Mouse (Mus musculus): Measurements from ENCODE around the gene Map1b. TPM values are rescaled to one million over a fixed set of nuclear protein-coding genes. Genes with fewer than 3 reads are reported as not detected.

The Map1b gene
- total RNA-seq, 2 experiments from 2014 or later, result 36.4 to 36.5 TPM

- peak in 1 of 2 experiments; percentile 11 for DNase-seq
- intact Hi-C loops (cut with DNase I), result no loop called here
These were observed 21.7 kb upstream of the Map1b start for GRCm38 (mm10) chr13:99537908-99538513.

- no peak for DNase-seq
- intact Hi-C loops (cut with DNase I), result no loop called here
These were observed 12.1 kb upstream of the Map1b start for GRCm38 (mm10) chr13:99528456-99528855.

- intact Hi-C loops (cut with DNase I), result no loop called here
- no peak for DNase-seq
These were observed 11.6 kb upstream of the Map1b start for GRCm38 (mm10) chr13:99527936-99528335.

DNA sequence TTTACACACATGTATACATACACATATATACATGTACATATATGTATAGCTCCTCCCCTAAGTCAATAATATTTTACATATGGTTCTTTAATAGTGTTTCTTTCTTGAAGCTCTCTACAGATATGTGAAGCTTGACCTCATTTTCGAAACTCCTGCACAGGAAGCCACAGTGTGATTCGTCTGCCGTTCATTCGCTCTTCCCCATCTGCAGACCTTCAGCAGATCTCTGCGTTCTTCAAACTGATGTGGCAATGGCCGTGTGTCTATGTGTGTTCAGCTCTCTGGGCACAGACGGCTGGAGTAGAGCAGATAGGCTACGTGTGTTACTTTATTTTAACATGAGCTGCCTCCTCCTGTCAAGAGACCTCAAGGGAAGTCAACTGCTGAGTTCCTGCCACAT, 9.2 kb upstream of the Map1b start:
- DNase-seq, result no peak
- intact Hi-C loops (cut with DNase I), result no loop called here

GRCm38 (mm10) chr13:99517836-99518235, 1.5 kb upstream of the Map1b start:
- intact Hi-C loops (cut with DNase I), result loop anchor here (2.0 kb wide), 1 partner anchor 319 kb away; no protein-coding TSS in a partner anchor
- DNase-seq, result no peak

- DNase-seq, result peak; percentile 24 to 28
- intact Hi-C loops (cut with DNase I), result loop anchor here (2.0 kb wide), 1 partner anchor 321 kb away; no protein-coding TSS in a partner anchor
These were observed 448 bp downstream of the Map1b start for GRCm38 (mm10) chr13:99515736-99516447.

GRCm38 (mm10) chr13:99514917-99515591, 1.3 kb downstream of the Map1b start:
- intact Hi-C loops (cut with DNase I), result no loop called here
- DNase-seq, result peak; percentile 87 to 88

DNA sequence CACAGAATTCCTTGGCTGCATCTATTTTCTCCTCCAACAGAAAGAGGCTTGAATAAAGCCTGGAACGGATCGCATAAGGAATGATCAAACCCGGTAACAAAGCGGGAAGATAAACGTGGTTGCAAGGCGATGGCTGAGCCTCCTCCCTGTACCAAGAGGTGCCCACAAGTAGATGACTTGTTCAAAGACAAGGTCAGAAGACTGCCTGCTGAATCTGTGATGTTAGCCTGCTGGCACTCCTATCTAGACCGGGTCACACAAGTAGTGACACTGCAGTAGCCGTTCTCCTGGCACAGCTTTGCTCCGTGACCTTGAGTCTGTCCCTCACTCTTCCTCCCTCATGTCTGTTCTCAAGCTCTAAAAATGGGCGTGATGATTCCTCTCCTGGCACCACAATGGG, 2.4 kb downstream of the Map1b start:
- intact Hi-C loops (cut with DNase I), result loop anchor here (1.0 to 2.0 kb wide), 2 partner anchors 139 to 161 kb away; no protein-coding TSS in a partner anchor
- DNase-seq, result peak; percentile 27 to 36

DNA sequence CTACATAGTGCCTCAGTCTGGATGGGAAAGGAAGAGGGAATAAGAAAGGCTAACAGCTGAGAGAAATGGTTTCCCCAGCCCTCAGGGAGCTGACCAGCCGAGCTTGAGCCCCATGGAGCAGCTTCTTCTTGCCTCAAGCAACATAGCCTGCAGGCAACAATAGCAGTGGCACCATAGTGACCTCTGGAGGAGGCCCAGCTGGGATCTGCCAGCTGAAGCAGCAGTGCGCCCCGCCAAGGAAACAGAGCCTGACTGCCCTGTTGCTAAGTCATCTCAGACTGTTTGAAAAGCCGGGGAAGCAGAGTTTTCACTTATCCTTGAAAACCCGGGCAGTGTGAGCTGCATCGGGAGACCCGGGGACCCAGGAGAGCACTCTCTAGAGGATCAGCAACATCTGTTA, 3.2 kb downstream of the Map1b start:
- intact Hi-C loops (cut with DNase I), result loop anchor here (1.0 to 2.0 kb wide), 2 partner anchors 138 to 160 kb away; no protein-coding TSS in a partner anchor
- peak; percentile 72 to 77 for DNase-seq

DNA sequence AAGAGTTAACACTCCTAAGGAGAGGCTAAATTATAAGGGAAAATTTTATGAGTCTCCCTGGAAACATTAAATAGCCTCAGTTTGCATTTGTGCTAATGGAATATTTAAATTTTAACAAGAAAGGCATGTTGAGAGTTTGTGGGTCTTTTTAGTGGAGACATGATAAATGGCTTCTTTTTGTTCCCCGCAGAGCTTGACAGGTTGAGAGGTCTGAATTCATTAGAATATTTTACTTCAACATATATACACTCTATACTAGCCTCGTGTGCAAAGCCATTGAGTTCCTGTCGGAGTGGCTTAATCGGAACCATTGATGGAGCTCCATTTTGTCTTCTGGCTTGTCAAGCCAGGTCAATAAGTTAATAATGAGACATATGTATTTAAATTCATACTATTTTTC, 6.4 kb downstream of the Map1b start:
- intact Hi-C loops (cut with DNase I), result loop anchor here (2.0 kb wide), 1 partner anchor 19 kb away; no protein-coding TSS in a partner anchor
- no peak for DNase-seq

DNA sequence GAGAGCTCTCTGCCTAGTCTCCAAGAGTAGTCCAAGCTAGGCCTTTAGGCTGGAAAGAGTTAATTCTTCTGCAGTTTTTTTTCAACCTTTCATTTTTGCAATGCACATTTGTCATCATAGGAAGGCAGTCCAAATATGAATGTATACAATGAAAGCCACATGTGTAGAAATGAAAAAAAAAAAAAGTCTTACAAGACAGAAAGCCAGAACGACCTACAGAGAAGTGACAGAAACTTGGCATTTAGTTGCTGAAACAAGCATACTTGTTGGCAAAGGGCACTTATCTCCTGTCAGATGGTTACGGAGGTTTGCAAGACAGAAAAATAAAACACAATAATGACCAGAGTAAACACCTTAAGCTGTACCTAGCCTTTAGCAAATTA, 9.8 kb downstream of the Map1b start:
- intact Hi-C loops (cut with DNase I), result no loop called here
- DNase-seq, result no peak

DNA sequence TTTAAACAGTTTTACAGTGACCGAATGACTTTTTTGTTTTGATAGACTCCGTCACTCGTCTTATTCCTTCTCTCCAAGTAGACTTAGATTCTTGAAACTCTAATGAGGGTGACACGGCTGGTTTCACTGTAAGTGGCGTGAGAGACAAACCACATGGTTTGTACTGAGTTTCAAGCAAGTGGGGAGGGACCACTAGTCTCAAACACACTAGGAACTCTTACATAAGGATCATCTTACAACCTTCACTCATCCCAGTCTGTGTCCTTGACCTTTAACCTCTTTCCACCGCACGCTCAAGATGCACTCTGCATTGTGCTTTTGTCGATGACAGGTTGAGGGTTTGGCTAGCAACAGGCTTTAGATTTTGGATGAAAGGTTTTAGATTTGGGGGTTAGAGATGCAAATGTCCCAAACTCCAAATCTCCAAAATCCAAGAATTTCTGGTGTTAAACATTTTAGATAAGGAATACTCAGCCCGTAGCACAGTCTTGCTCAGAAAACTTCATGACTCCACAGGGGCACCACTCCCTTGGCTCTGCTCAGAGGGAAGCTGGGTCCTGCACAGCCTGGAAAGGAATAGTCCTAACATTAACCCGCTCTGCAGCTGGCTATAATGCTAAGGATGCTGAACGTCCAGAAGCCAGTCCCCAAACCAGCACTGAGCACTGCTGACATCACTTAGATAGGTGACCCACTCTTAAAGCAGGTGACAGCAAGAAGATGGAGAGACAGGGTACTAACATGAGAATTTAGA, 10.3 kb downstream of the Map1b start:
- DNase-seq, result no peak
- intact Hi-C loops (cut with DNase I), result no loop called here

GRCm38 (mm10) chr13:99503370-99503979, 12.9 kb downstream of the Map1b start:
- intact Hi-C loops (cut with DNase I), result no loop called here
- DNase-seq, result no peak

DNA sequence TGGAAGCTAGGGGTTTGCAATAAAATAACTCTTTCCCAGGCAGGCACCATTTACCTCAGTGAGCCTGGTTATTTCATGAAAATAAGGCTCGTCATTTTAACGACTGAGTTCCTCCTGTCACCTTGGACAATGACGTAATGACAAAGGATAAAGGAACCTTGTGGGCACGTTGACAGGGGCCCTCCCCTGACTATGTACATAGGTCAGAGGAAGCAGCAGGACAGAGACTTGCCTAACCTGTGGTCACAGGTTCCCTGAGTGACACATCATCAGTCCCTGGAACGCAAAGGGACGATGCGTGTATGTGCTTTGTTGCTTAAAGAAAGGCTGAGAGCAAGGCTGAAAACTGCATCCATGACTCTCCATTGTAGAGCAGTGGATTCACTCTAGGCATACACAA, 13.4 kb downstream of the Map1b start:
- intact Hi-C loops (cut with DNase I), result no loop called here

DNA sequence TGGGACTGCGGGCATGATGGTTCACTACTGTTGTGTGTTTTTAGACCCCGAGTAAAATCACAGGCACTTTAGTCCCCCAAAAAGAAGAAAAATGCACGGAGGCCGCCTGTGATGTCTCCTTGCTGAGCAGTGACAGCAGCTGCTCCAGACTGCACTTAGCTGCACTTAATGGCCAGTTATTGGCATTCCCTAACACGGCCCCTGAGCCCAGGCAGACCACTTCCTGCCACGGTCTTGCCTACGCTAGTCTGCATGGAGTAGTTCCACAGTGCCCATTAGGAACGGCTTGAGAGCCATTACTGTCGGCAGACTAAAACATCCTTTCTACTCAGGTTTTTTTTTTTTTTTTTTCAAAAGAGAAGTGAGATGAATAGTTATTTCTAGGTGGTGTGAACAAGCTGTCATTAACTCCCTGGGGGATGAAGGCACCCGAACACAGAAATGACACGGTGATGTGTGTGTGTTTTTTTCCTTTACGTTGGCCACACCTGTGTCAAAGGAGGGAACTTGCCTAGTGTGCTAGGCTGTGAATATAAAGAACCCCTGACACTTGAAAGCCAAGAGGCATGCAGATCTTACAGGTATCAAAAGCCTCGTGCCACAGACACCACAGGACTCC, 14.1 kb downstream of the Map1b start:
- DNase-seq, result no peak
- intact Hi-C loops (cut with DNase I), result no loop called here

More for the DNA sequence above, 13.4 kb downstream of the Map1b start:
- no peak for DNase-seq

DNA sequence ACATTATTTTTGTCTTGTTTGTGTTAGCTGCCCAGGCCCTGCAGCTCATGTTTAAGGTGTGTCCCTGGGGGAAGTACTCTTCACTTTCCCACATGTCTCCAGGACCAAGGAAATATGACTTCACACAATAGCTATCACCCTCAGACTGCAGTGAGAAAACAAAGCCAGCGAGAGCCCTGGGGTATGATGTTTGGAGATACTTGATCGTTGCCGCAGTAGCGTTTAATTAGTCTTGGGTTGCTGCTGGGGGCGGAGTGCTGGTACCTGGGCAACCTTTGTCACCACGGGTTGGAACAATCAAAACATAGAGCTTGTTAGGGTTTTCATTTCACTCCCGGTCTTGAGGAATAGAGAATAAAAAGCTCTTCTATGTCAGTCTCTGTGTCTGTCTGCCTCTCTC, 14.9 kb downstream of the Map1b start:
- intact Hi-C loops (cut with DNase I), result no loop called here
- no peak for DNase-seq

GRCm38 (mm10) chr13:99500609-99501008, 15.7 kb downstream of the Map1b start:
- DNase-seq, result no peak
- intact Hi-C loops (cut with DNase I), result no loop called here

- intact Hi-C loops (cut with DNase I), result no loop called here
- DNase-seq, result no peak
These were observed 16.6 kb downstream of the Map1b start for GRCm38 (mm10) chr13:99499764-99500163.

GRCm38 (mm10) chr13:99496106-99496505, 20.2 kb downstream of the Map1b start:
- intact Hi-C loops (cut with DNase I), result no loop called here
- DNase-seq, result no peak

GRCm38 (mm10) chr13:99494416-99494815, 21.9 kb downstream of the Map1b start:
- intact Hi-C loops (cut with DNase I), result no loop called here
- DNase-seq, result no peak

All from heart, postnatal 10 days (tissue).